Mouse (Mus musculus) WW6 (cell line): ENCODE results near the gene Lmo7.

Experiments used
- DNase-seq: peaks from one replicate; pipeline ENCODE4 v3.0.0-alpha.2; 2013; ENCODE audit warnings: low read depth, low spot score

Gene Lmo7

DNA sequence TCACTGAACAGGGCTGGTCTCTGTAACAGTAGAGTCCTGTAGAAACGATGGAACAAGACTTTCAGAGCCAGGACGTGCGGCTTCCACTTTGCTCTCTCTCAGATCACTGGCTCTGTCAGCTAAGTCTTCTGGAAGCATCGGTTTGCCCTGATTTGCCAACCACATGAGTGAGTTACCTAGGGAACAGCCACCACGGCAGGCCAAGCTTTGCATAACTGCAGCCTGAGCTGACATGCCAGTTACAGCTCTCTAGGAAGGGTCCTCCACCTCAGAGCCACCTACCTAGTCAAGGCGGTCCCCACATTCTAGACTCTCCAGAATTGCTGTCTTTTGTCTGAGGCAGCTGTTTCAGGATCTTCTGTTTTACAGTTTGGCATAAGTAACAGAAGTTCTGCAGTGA lies 107.4 kb downstream of the Lmo7 start:
- no peak for DNase-seq

DNA sequence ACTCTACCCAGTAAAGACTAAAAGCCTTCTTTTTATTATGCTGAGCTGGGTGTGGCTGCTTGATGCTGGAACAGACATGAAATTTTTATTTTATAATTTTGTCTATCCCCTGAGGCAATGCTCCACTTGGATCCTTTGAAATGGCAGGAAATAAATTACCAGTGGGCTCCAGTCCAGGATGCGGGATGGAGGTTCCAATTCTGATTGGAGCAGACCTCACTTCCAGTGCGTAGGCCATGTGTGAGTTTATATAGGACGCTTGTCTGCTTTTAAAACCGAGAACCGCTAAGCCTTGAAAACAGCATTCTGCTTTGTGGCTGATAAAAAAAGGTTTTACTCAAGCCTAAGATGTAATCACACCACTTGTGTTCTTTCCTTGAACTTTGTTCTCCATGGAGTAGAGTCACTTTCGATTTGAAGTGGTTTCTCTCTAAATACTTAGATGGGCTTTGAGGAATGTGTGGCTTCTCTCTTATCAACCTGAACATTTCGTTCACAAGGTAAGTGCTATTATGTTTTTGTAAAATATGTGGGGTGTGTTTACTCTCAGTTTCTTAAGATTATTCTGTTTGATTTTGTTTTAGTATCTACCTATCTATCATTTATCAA lies 108.6 kb downstream of the Lmo7 start:
- no peak for DNase-seq

DNA sequence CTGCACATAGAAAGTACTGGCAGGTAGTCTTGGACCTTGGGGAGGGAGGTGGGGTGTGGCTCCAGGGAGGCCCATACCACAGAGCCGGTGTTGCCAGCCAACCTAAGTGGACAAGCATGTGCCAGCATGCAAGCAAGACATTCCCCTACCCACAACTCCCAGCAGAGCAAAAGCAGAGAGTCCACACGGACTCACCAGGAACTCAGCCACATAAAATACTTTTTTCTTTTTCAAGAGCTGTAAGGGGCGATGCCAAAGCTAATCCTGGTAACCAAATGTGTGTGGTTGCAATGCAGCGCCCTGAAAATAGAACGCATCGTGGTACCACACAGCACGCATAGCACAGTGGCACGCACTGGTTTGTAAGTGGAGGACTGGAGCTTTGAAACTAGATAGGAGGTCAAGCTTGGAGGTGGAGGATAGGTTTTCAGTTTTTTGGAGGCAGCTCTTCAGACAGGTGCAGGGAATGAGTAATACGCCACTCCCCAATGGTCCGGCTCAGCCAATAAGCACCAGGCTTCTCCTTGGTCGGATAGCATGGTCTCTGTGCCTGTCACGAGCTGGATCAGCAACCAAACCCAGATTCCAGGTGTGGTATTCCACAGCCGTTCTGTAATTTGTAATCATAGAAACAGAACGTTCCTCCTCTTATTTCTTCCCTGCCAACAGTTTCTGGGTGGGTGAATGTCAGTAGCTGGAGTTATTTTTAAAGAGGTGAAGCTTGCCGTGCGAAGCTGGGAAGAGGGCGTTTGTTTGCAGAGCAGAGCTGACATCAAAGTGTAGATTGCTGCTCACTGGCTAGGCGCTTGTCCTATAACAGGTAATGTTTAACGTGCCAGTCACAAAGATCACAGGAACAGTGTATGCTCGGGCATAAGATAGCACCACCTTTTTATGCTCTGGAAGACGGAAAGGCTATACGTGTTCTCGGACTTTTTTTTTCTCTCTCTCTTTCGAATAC lies 110.3 kb downstream of the Lmo7 start:
- no peak for DNase-seq

DNA sequence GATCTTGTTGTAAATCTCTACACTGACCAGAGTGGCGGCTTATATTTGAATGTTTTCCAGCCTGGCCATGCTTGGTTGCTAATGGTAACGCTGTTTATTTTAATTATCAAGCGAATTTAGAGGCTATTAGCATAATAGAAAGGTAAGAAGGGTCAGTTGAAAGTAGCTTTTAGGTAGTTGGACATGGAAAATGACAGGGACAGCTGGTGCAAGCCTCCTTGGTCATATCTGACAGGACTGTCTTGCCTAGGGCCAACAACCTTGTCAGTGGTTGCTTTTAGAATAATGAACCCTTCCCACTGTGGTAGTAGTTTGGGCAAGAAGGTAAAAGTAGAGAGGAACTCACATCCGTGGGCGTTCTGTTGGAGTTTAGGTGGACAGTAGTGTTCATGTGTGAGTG lies 111.5 kb downstream of the Lmo7 start:
- DNase-seq: no peak

DNA sequence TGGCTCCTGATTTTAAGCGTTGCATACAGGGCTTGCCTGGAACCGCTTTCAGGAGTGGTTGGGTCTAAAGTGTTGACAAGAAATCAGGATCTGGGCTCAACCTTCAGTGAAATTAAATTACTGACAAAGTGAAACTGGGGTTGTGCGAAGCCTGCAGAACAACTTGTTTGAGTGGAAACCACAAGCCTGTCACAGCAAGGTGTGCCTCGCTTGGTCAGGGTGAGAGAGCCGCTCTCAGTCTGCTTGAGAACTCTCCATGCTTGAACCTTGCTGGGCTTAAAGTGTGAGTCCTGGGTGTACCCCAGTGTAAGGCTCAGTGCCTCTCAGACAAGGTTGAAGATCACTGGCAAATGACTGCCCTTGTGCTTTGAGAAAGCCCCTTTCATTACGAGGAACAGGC lies 112.8 kb downstream of the Lmo7 start:
- no peak for DNase-seq

DNA sequence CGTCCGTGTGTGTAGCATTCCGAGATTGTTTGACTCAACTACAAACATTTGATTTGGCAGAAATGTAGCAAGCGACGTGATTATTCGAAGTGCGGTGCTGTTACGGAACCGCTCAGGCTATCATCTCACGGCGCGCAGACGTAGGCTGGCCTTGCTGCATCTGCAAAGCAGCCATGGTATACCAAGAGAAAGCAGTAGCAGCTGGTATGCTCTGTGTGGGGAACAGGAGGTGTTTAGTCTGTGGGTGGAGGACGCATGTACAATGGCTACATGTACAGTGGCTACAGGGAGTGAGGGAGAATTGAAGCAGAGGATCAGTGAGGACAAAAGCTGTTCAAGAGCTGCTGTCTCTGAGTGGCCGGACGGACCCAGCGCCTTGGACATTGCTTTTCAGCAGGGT lies 113.7 kb downstream of the Lmo7 start:
- no peak for DNase-seq

DNA sequence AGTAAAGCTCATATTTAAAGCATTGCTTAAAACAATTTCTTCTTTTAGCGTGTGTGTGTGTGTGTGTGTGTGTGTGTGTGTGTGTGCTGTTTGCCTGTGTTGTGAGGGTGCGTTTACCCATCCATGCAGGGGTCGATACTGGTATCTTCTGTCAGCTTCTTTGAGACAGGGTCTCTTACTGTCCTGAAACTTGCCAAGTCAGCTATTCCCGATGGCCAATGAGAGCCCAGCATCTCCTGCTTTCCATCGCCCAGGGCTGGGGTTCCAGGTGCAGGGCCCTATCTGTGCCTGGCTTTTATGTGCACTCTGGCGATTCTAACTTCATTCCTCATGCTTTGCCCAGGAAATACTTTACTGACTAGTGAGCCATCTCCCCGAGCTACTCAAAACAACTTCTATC lies 114.7 kb downstream of the Lmo7 start:
- no peak for DNase-seq

DNA sequence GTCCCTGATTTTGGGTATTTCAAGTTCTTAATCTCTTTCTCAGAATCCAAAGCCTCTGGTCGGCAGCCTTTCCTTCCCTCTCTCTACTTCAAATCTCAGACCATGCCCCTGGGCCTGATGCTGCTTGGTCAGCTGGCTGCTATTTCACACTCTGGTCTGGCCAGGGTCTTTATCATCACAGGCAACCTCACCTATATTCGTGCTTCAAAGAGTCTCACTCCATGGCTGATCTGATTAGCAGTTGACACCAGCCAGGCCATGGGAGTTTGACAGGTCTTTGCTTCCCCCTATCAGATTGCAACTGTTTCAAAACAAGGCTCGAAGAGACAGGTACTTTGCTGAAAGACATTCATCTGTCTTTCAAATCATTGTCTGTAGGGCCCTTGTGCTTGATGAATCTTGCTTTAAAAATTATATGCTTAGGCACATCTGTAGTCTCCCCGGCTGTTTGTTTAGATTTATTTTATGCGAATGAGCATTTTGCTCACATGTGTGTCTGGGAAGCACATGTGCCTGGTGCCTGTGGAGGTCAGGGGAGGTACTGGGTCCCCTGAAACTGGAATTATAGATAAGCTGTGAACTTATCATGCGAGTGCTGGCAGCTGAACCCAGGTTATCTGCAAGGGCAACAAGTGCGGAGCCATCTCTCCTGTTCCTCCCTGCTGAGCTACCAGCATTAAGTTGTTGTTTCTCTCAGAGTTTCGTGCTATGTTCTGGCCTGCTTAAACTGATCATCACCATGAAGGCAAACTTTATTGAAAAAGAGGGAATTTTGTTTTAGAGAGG lies 116.5 kb downstream of the Lmo7 start:
- no peak for DNase-seq

DNA sequence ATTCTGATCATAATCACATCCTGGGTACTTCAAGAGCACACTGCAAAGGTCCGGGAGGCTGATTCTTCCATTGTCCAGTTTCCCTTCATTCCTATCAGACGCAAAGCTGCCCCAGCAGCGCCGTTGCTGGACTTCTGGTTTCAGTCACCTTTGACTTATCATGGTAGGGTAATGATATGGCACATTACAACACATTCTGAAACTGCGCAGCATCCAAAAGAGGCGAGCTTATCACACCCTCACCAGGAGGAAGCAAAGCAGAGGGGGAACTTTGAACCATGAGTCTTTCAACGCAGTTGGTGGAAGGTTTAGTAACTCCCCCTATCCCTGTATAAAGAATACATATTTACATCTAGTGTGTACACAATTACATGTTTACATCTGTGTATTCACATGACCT lies 117.8 kb downstream of the Lmo7 start:
- no peak for DNase-seq

DNA sequence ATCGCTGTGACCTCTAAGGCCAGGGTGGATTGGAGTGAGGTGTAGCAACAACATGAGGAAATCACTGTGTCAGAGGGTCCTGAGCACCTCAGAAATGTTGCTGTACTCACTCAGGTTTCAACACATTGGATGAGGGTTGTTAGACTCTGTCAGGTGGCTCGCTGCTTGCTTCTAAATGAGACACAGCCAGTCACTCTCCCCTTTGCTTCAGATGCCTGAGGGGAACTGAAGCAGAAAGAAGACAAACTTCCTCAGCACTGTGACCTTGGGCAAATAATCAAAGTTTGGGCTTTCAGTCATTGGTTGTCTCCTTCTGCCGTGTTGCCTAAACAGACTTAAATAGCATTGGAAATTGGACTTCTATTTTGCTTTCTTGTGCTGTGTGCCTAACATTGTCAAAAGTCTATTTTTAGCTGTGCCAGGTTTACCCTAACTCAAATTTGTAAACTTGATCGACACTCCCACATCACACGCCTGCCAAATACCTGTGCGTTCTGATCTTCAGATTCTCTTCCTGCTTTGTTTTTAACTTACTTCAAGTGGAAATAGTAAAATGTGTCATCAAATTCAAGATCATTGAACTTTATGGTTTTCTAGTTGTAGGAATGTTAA lies 122.9 kb downstream of the Lmo7 start:
- DNase-seq: no peak

DNA sequence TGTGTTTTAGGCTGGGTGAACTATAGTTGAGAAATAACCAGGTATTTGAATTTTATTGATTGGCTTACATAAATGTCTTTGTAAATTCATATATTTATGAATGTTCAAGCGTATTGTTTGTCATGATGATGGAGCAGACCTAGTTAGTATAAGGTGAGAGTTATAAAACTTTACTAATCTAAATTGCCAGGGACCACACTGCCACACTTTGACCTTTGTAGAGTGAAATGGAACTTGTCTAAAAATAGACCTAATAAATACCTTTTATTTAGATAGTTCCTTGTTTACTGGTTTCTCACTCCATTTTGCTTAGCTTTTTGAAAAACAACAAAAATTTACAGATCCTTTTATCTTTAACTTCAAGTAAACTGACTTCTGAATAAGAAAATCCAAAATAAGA lies 123.5 kb downstream of the Lmo7 start:
- DNase-seq: no peak

DNA sequence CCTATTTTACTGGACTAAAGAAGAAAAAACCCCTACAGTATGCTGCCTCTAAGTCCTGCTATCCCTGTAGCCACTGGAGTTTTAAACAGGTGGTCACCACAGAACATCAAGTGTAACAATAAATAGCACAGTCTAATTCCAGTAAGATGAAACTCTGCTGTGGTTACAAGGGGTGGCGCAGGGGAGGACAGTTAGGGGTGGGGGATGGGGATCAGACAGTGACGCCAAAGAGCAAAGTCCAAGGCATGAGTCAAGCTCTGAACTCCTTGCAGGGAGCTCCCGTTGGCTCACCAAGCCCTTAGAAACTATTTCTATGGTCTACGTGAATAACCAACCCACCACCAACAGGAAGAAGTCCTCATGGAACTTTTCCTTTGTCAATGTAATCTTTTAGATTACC lies 124.0 kb downstream of the Lmo7 start:
- DNase-seq: no peak

DNA sequence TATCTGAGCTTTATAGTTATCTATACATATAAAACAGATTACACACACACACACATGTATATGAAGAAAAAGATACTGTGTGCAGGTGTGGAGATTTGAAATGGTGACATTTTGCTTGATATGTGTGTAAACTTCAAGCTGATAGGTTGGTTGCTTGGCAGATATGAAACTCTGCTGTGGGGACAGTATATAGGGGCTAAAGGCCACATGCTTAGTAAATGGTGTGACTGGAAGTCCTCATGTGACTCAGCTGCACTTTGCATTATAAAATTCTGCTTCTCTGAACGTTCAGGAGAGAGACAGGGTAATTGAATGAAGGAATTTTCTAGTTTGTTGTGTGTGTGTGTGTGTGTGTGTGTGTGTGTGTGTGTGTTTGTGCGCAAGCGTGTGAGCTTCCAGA lies 124.5 kb downstream of the Lmo7 start:
- DNase-seq: no peak

DNA sequence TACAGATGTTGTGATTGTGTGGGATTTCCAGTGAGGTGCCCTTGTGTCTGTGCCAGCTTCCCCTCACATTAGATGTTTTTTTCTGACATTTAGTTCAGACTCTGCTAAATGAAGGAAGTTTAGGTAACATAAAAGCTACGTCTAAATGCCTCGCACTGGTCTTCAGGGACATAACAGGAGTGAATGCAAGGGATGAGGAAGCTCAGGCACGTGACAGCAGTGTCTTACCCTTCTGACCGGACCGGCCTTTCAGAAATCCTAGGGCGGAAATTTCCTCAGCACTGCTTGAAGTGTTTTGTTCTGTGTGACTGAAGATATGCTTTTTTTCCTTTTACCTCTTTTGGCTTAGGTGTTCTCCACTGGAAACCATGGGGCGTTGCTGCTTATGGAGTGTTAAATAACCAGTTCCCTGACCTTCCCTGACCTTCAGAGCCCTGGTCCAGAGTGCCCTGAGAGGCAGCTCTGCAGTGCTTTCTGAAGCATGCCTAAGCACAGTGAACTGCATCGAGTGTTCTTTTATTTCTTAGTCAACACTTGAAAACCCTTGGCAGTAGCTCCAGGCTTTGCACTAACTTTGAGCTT lies 129.6 kb downstream of the Lmo7 start:
- no peak for DNase-seq

DNA sequence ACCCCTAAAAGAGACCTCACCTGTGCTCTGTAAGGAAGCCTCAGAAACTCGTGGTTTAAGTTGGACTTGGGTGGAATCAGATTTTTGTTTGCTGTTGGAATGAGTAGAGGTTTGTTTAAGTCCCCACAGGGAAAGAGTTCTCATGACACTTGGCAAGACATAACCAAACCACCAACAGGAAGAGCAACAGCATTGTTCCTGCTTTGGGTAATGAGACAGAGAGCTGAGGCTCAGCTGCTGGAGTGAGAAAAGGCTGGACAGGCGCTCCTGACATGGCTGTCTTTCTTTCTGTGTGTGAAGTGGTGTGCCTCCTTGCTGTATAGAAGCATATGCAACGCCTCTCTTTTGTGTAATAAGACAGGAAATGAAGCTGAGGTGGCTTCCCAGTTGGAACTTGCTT lies 132.3 kb downstream of the Lmo7 start:
- DNase-seq: no peak

DNA sequence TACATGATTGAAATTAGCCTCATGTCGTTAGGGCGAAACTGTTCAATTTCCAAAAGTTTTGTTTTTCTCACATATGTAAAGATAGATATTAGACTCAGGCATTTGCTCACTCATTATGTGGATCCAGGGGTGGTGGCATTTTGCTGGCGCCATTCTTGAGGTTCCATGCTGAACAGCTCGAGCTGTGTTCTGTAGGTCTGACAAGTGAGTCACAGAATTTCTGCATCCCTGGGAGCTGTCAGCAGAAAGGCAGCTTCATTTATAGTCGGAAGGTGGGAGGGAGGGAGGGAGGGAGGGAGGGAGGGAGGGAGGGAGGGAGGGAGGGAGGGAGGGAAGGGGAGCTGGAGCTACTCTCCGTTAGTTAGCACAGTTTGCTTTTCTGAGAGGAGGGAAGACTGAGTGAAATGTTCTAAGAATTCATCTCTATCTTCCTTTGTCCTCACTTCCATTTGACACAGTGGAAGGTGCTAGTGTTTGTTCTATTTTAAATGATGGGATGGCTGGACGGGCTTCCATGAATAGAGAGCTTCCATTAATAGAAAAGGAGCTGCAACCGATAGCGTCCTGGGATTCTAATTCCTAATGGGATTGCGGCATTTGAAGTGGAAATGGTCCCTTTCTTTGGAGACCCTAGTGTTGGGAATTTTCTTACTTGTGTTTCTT lies 137.4 kb downstream of the Lmo7 start:
- DNase-seq: no peak

DNA sequence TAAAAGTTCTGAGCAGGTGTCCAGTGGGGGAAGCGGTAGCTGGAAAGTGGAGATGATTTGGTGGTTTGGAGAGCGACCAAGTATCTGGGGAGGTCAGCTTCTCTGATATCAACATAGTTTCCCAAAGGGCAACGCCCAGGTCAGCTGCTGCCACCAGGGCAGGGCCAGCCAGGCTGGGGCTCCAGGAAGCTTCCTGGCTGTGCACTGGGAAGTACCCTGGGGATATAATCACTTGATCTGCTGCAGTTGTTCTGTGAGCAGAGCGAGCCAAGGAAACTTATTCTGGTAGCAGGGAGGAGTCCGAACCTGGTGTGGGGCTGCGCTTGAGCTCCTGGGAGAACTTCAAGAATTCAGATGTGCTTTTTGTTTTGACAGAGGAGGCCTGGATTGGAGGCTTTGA lies 139.4 kb downstream of the Lmo7 start:
- no peak for DNase-seq

DNA sequence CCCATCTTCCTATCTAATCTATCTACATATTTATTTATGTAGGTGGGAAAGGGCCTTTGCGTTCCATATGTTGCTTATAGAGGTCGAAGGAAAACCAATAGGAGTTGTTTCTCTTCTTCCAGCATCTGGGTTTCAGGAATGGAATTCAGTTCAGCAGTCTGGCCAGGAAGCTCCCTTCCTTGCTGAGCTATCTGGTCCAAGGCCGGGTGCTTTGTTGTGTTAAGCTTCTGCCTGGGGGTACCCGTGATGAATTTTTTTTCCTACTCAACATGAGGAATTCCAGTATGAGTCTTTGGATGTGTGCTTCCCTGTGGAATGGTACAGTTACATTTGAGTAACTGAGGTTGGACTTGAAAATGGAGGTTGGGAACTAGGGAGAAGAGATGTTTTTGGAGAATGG lies 139.9 kb downstream of the Lmo7 start:
- DNase-seq: no peak

DNA sequence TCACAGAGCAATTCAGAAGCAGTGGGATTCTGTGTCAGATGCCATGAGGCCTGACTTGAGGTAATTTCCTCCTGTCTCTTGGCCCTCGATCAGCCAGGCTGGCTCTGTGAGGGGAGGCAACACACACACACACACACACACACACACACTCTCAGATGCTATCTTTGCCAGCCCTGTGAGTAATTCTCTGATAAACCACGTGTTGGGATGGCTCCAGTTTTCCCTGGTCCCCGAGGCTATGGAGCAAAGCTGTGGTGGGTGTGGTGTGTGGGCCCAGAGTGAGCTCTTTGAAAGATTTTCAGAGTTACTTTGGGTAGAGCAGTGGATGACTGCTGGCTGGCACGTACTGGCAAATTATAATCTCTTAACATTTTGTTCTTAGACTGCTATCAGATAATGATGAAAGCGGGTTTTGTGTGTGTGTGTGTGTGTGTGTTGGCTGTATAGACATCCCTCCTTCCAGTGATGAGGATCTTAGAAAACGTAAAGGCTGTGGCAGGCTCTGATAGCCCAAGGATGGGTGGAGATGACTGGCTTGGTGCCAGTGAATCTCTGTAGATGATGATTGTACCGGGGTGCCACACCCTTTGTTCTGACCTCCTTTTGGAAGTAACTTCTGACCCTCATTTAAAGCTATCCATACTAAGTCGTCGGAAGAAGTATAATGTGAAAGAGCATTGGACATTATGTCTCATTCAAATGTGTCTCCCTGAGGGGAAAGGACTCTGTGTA lies 140.6 kb downstream of the Lmo7 start:
- DNase-seq: no peak

DNA sequence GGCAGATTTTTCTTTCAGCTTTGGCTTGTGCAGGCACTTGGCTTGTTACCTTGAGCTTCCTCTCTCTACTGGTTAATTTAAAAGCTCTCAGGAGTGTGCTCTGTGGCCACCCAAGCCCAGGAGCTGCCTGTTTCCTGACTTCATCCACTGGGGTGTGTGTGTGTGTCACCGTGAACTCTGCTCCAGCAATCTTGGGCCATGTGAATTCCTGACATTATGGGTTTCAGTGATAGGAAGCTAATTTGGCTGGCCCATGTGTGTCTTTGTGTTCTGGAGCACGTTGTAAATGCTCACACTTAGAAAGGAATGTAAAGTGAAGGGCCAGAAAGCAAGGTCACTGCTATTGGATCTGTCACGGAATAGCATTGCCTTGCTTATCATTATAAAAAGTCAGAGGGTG lies 143.1 kb downstream of the Lmo7 start:
- DNase-seq: no peak
